Mouse (Mus musculus) limb, embryonic 11.5 days (tissue): Measurements from ENCODE around the gene Tmem125. TPM values are rescaled to one million over a fixed set of nuclear protein-coding genes. Genes with fewer than 3 reads are reported as not detected.
"Not testable (repeated sequence)": the region's sequence is repeated elsewhere in the genome, so short reads cannot be mapped to it uniquely, and the experiment has no call there.

Experiments used
- ATAC-seq: fragments of 200-750 bp; cut with Nextera tagmentation; 2 replicates; pipeline ENCODE4 v1.8.0; 2017; ENCODE audit warnings: low read depth; ENCODE audit not compliant: insufficient number of reproducible peaks, low FRiP score, low TSS enrichment
- DNase-seq: peaks from one replicate; pipeline ENCODE4 v3.0.0-alpha.2; 2015; ENCODE audit warnings: low spot score
- H3K27ac ChIP-seq: fragments of 300-500 bp; sonication (generic); replicated peaks from 2 replicates; pipeline ENCODE4 v1.5.1; 2014; ENCODE audit warnings: low read depth, mild to moderate bottlenecking, low read length
- H3K27me3 ChIP-seq: fragments of 300-500 bp; sonication (generic); 2 replicates; pipeline ENCODE4 v1.6.1; 2014; ENCODE audit warnings: mild to moderate bottlenecking, low read length, mixed read lengths; ENCODE audit not compliant: control insufficient read depth, insufficient read depth
- H3K36me3 ChIP-seq: fragments of 300-500 bp; sonication (generic); 2 replicates; pipeline ENCODE4 v1.6.1; 2014; ENCODE audit warnings: mild to moderate bottlenecking, low read length, moderate library complexity, mixed read lengths; ENCODE audit not compliant: control insufficient read depth, insufficient read depth
- H3K4me1 ChIP-seq: fragments of 300-500 bp; sonication (generic); 2 replicates; pipeline ENCODE4 v1.6.1; 2014; ENCODE audit warnings: low read length, mixed read lengths; ENCODE audit not compliant: control insufficient read depth, insufficient read depth
- H3K4me2 ChIP-seq: fragments of 300-500 bp; sonication (generic); 2 replicates; pipeline ENCODE4 v1.6.1; 2014; ENCODE audit warnings: low read depth, mild to moderate bottlenecking, moderate library complexity; ENCODE audit not compliant: severe bottlenecking
- H3K4me3 ChIP-seq: fragments of 300-500 bp; sonication (generic); 2 replicates; pipeline ENCODE4 v1.5.1; 2014; ENCODE audit warnings: low read depth, low read length
- H3K9ac ChIP-seq: fragments of 300-500 bp; sonication (generic); 2 replicates; pipeline ENCODE4 v1.6.1; 2014; ENCODE audit warnings: mild to moderate bottlenecking, low read length
- H3K9me3 ChIP-seq: fragments of 300-500 bp; sonication (generic); 2 replicates; pipeline ENCODE4 v1.6.1; 2016; ENCODE audit warnings: low read length; ENCODE audit not compliant: control insufficient read depth
- WGBS: fragments of 180-500 bp; shearing (Covaris S2); extraction: QIAGEN DNeasy Blood & Tissue Kit; methylation state at CpG from one replicate; pipeline ENCODE4 v1.1.7; 2014; 5-methylcytosine and 5-hydroxymethylcytosine counted together
- polyA plus RNA-seq: library from polyadenylated mRNA; unstranded; fragments of >200 nt; fragmentation: Nextera tagmentation; extraction: Ambion mirVana; gene quantifications from 2 replicates; pipeline ENCODE4 v1.2.1, GENCODE M21; 2014

Gene Tmem125
- polyA plus RNA-seq, 1 experiment from 2014 or later, result 0.27 TPM

- no peak for ATAC-seq
- Histone ChIP-seq H3K4me1 (no peaks in the 10 kb centered on the region), H3K9me3 (no peaks in the 10 kb centered on the region), H3K4me2 (0 out of 2 replicates have a peak overlapping the region, but pooled peaks have one; percentile 2), H3K9ac (no peak overlapping the region), H3K4me3 (no peak overlapping the region), H3K27me3 (0 out of 2 replicates have a peak, but pooled peaks cover 2% of the 10 kb centered on the region), H3K36me3 (no peaks in the 10 kb centered on the region), H3K27ac (no peak overlapping the region)
- DNase-seq, result no peak
- 72% methylated on average over 23 of the region's 23 CpGs for WGBS
Measured at GRCm38 (mm10) chr4:118569320-118569719, 25.5 kb upstream of the Tmem125 start.

GRCm38 (mm10) chr4:118568709-118569108 lies 24.9 kb upstream of the Tmem125 start:
- 69% methylated on average over 10 of the region's 10 CpGs for WGBS
- H3K27ac ChIP-seq, result no peak overlapping the region
- H3K9ac ChIP-seq, result no peak overlapping the region
- no peak overlapping the region for H3K4me3 ChIP-seq
- H3K36me3 ChIP-seq, result no peaks in the 10 kb centered on the region
- no peak overlapping the region for H3K4me2 ChIP-seq
- 0 out of 2 replicates have a peak, but pooled peaks cover 2% of the 10 kb centered on the region for H3K27me3 ChIP-seq
- no peaks in the 10 kb centered on the region for H3K9me3 ChIP-seq
- no peak for DNase-seq
- no peaks in the 10 kb centered on the region for H3K4me1 ChIP-seq
- ATAC-seq, result no peak

GRCm38 (mm10) chr4:118566161-118566676 lies 22.4 kb upstream of the Tmem125 start:
- Histone ChIP-seq H3K4me2 (no peak overlapping the region), H3K4me3 (no peak overlapping the region), H3K4me1 (no peaks in the 10 kb centered on the region), H3K9ac (no peak overlapping the region), H3K9me3 (no peaks in the 10 kb centered on the region), H3K27me3 (0 out of 2 replicates have a peak, but pooled peaks cover 2% of the 10 kb centered on the region), H3K27ac (no peak overlapping the region), H3K36me3 (no peaks in the 10 kb centered on the region)
- peak; percentile 62 for DNase-seq
- WGBS, result 38% methylated on average over 7 of the region's 7 CpGs
- ATAC-seq, result no peak

GRCm38 (mm10) chr4:118564926-118565279 lies 21.1 kb upstream of the Tmem125 start:
- H3K4me2 ChIP-seq, result no peak overlapping the region
- H3K27me3 ChIP-seq, result 0 out of 2 replicates have a peak, but pooled peaks cover 2% of the 10 kb centered on the region
- no peaks in the 10 kb centered on the region for H3K36me3 ChIP-seq
- ATAC-seq (no peak), DNase-seq (no peak)
- no peak overlapping the region for H3K27ac ChIP-seq
- H3K4me3 ChIP-seq, result no peak overlapping the region
- H3K9me3 ChIP-seq, result no peaks in the 10 kb centered on the region
- no peak overlapping the region for H3K9ac ChIP-seq
- no peaks in the 10 kb centered on the region for H3K4me1 ChIP-seq
- 78% methylated on average over 3 of the region's 3 CpGs for WGBS

GRCm38 (mm10) chr4:118564062-118564925 lies 20.4 kb upstream of the Tmem125 start:
- Histone ChIP-seq H3K4me1 (no peaks in the 10 kb centered on the region), H3K9ac (no peak overlapping the region), H3K27ac (no peak overlapping the region), H3K27me3 (0 out of 2 replicates have a peak, but pooled peaks cover under 1% of the 10 kb centered on the region), H3K9me3 (no peaks in the 10 kb centered on the region), H3K36me3 (no peaks in the 10 kb centered on the region), H3K4me3 (no peak overlapping the region), H3K4me2 (no peak overlapping the region)
- DNase-seq, result no peak
- WGBS, result 85% methylated on average over 13 of the region's 13 CpGs
- ATAC-seq, result no peak

- ATAC-seq (no peak), DNase-seq (no peak)
- no peak overlapping the region for H3K9ac ChIP-seq
- no peaks in the 10 kb centered on the region for H3K27me3 ChIP-seq
- 79% methylated on average over 3 of the region's 3 CpGs for WGBS
- H3K4me1 ChIP-seq, result 0 out of 2 replicates have a peak, but pooled peaks cover 2% of the 10 kb centered on the region
- H3K4me3 ChIP-seq, result no peak overlapping the region
- no peak overlapping the region for H3K27ac ChIP-seq
- no peaks in the 10 kb centered on the region for H3K9me3 ChIP-seq
- H3K4me2 ChIP-seq, result no peak overlapping the region
- H3K36me3 ChIP-seq, result no peaks in the 10 kb centered on the region
Measured at GRCm38 (mm10) chr4:118553039-118553649, 9.3 kb upstream of the Tmem125 start.

- H3K9ac ChIP-seq, H3K9me3 ChIP-seq, H3K4me1 ChIP-seq, H3K4me2 ChIP-seq, H3K36me3 ChIP-seq, H3K27ac ChIP-seq, ATAC-seq, H3K4me3 ChIP-seq, H3K27me3 ChIP-seq: not testable (repeated sequence)
- peak; percentile 77 for DNase-seq
- 88% methylated on average over 10 of the region's 10 CpGs for WGBS
Measured at GRCm38 (mm10) chr4:118548130-118548480, 4.3 kb upstream of the Tmem125 start.

- H3K4me1 ChIP-seq, H3K4me2 ChIP-seq, H3K4me3 ChIP-seq, H3K9ac ChIP-seq, H3K27ac ChIP-seq, H3K36me3 ChIP-seq, H3K27me3 ChIP-seq, DNase-seq, ATAC-seq, H3K9me3 ChIP-seq: not testable (repeated sequence)
- WGBS, result 89% methylated on average over 22 of the region's 23 CpGs
Measured at GRCm38 (mm10) chr4:118547424-118548129, 3.7 kb upstream of the Tmem125 start.
